Mouse (Mus musculus) CH12.LX (cell line): ENCODE results near the gene Smarcd1. TPM values are rescaled to one million over a fixed set of nuclear protein-coding genes. Genes with fewer than 3 reads are reported as not detected.
"Not testable (repeated sequence)": the region's sequence is repeated elsewhere in the genome, so short reads cannot be mapped to it uniquely, and the experiment has no call there.

Experiments used
- DNase-seq: peaks from one replicate; pipeline ENCODE4 v3.0.0-alpha.2; 2013; ENCODE audit errors: extremely low read depth
- H3K27ac ChIP-seq: 2 replicates; pipeline ENCODE4 v1.5.1; 2012; ENCODE audit warnings: low read depth, mild to moderate bottlenecking, control low read depth, moderate library complexity; ENCODE audit not compliant: insufficient read depth
- H3K27me3 ChIP-seq: replicated peaks from 2 replicates; pipeline ENCODE3; 2012; ENCODE audit warnings: inconsistent platforms
- H3K36me3 ChIP-seq, 2 experiments: replicated peaks in 1 of 2; 2 replicates each; pipeline versions ENCODE3 to v1.6.1; 2012; ENCODE audit warnings: inconsistent platforms in 1 of 2, low read length in 1 of 2, mild to moderate bottlenecking in 1 of 2, mixed read lengths in 1 of 2, moderate library complexity in 1 of 2; ENCODE audit not compliant: control insufficient read depth in 1 of 2, insufficient read depth in 1 of 2
- H3K4me1 ChIP-seq, 2 experiments: 2 replicates each; pipeline ENCODE4 v1.6.1; 2012; ENCODE audit warnings: inconsistent platforms in 1 of 2, moderate library complexity in 1 of 2; ENCODE audit not compliant: insufficient read depth in 2 of 2, control insufficient read depth in 1 of 2
- H3K4me2 ChIP-seq: 2 replicates; pipeline ENCODE4 v1.6.1; 2012; ENCODE audit warnings: low read depth, mild to moderate bottlenecking, control low read depth; ENCODE audit not compliant: poor library complexity, insufficient read depth, severe bottlenecking
- H3K4me3 ChIP-seq, 3 experiments: fragments of 150-350 bp in 1 of 3; sonication (generic) in 1 of 3; replicated peaks in 1 of 3; 2 replicates each; pipeline versions ENCODE3 to v1.5.1; 2011 to 2012; ENCODE audit warnings: low read depth in 2 of 3, low read length in 2 of 3, mild to moderate bottlenecking in 2 of 3, moderate library complexity in 2 of 3, control low read depth in 1 of 3, improper control_type of control experiment in 1 of 3, inconsistent platforms in 1 of 3, mixed read lengths in 1 of 3; ENCODE audit not compliant: poor library complexity in 1 of 3
- H3K79me2 ChIP-seq: replicated peaks from 2 replicates; pipeline ENCODE4 v1.6.1; 2012; ENCODE audit warnings: mild to moderate bottlenecking, moderate library complexity; ENCODE audit not compliant: control insufficient read depth, poor library complexity, insufficient read depth, severe bottlenecking; ENCODE audit errors: extremely low read depth
- H3K9ac ChIP-seq: 2 replicates; pipeline ENCODE4 v1.6.1; 2012; ENCODE audit warnings: low read depth, mild to moderate bottlenecking, control low read depth, moderate library complexity; ENCODE audit not compliant: insufficient read depth
- H3K9me3 ChIP-seq: replicated peaks from 2 replicates; pipeline ENCODE3; 2012; ENCODE audit warnings: low read length, inconsistent platforms, mixed read lengths
- BHLHE40 ChIP-seq: IDR thresholded peaks from 2 replicates; pipeline ENCODE4 v1.6.1; 2011; ENCODE audit warnings: mild to moderate bottlenecking, low read depth, low read length, improper control_type of control experiment
- CTCF ChIP-seq, 2 experiments: IDR thresholded peaks in 1 of 2; conservative IDR thresholded peaks in 1 of 2; 2 replicates each; pipeline ENCODE4 v1.5.1; 2011 to 2012; ENCODE audit warnings: low read depth in 2 of 2, low read length in 2 of 2, improper control_type of control experiment in 1 of 2, inconsistent platforms in 1 of 2, mild to moderate bottlenecking in 1 of 2, moderate library complexity in 1 of 2
- E2F4 ChIP-seq: IDR thresholded peaks from 2 replicates; pipeline ENCODE4 v1.6.1; 2011; ENCODE audit warnings: low read depth, low read length, improper control_type of control experiment; ENCODE audit not compliant: insufficient replicate concordance
- ELF1 ChIP-seq: IDR thresholded peaks from 2 replicates; pipeline ENCODE4 v1.6.1; 2014; ENCODE audit warnings: low read depth, mild to moderate bottlenecking, inconsistent platforms, low read length, improper control_type of control experiment
- GABPA ChIP-seq: IDR thresholded peaks from 2 replicates; pipeline ENCODE4 v1.6.1; 2012; ENCODE audit warnings: low read depth, low read length, improper control_type of control experiment, inconsistent platforms; ENCODE audit not compliant: insufficient replicate concordance
- HCFC1 ChIP-seq: IDR thresholded peaks from 2 replicates; pipeline ENCODE4 v1.6.1; 2012; ENCODE audit warnings: low read depth, mild to moderate bottlenecking, inconsistent platforms, low read length, improper control_type of control experiment
- IRF4 ChIP-seq: IDR thresholded peaks from 2 replicates; pipeline ENCODE4 v1.6.1; 2014; ENCODE audit warnings: low read depth, mild to moderate bottlenecking, inconsistent platforms, low read length, improper control_type of control experiment
- JUND ChIP-seq: conservative IDR thresholded peaks from 2 replicates; pipeline ENCODE4 v1.6.1; 2011; ENCODE audit warnings: low read depth, low read length, improper control_type of control experiment
- KAT2A ChIP-seq: IDR thresholded peaks from 2 replicates; pipeline ENCODE4 v1.6.1; 2012; ENCODE audit warnings: low read length, improper control_type of control experiment, inconsistent platforms; ENCODE audit not compliant: insufficient replicate concordance
- MEF2A ChIP-seq: IDR thresholded peaks from 2 replicates; pipeline ENCODE4 v1.6.1; 2014; ENCODE audit warnings: low read depth, mild to moderate bottlenecking, inconsistent platforms, low read length, improper control_type of control experiment, borderline replicate concordance
- NELFE ChIP-seq: IDR thresholded peaks from 2 replicates; pipeline ENCODE4 v1.6.1; 2011; ENCODE audit warnings: low read depth, low read length, improper control_type of control experiment
- RCOR1 ChIP-seq: conservative IDR thresholded peaks from 2 replicates; pipeline ENCODE4 v1.6.1; 2012; ENCODE audit warnings: low read depth, mild to moderate bottlenecking, inconsistent platforms, low read length, improper control_type of control experiment
- SIN3A ChIP-seq: IDR thresholded peaks from 2 replicates; pipeline ENCODE4 v1.6.1; 2012; ENCODE audit warnings: low read length, improper control_type of control experiment, inconsistent platforms
- UBTF ChIP-seq: IDR thresholded peaks from 2 replicates; pipeline ENCODE4 v1.6.1; 2012; ENCODE audit warnings: low read depth, mild to moderate bottlenecking, inconsistent platforms, low read length, improper control_type of control experiment, moderate library complexity
- USF1 ChIP-seq: IDR thresholded peaks from 2 replicates; pipeline ENCODE4 v1.6.1; 2014; ENCODE audit warnings: low read depth, mild to moderate bottlenecking, inconsistent platforms, low read length, improper control_type of control experiment
- ZMIZ1 ChIP-seq: IDR thresholded peaks from 2 replicates; pipeline ENCODE4 v1.6.1; 2012; ENCODE audit warnings: low read depth, mild to moderate bottlenecking, inconsistent platforms, low read length, improper control_type of control experiment
- ZNF384 ChIP-seq: IDR thresholded peaks from 2 replicates; pipeline ENCODE4 v1.6.1; 2012; ENCODE audit warnings: low read depth, low read length, improper control_type of control experiment, inconsistent platforms
- dilution Hi-C: fragments of 300-500 bp; cut with MboI; formaldehyde crosslinking; loops from 2 replicates; pipeline ENCODE4 v1.14.3; 2020; ENCODE audit warnings: low sequenced_read_pairs; ENCODE audit not compliant: extremely low pct_unique_long_range_greater_than_20kb, extremely low pct_ligation_motif_present
- in situ Hi-C: fragments of 300-500 bp; cut with MboI; formaldehyde crosslinking; loops from 3 replicates; pipeline ENCODE4 v1.14.3; 2019; ENCODE audit warnings: low sequenced_read_pairs, low pct_ligation_motif_present, low pct_unique_long_range_greater_than_20kb, mixed read lengths
- polyA plus RNA-seq: library from polyadenylated mRNA; unstranded; fragments of >175 nt; gene quantifications from 2 replicates; pipeline ENCODE4 v1.2.1, GENCODE M21; 2012; ENCODE audit warnings: low read depth; ENCODE audit not compliant: insufficient read length
- total RNA-seq, 2 experiments: library from RNA; depleted of rRNA; stranded (reverse); fragments of 300-350 nt in 1 of 2; fragments of >200 nt in 1 of 2; gene quantifications; 2 replicates each; pipeline ENCODE4 v1.2.3; 2012 to 2014

Gene Smarcd1
- total and polyA plus RNA-seq, 3 experiments: 12.5 to 69.9 (median 17.9) TPM

DNA sequence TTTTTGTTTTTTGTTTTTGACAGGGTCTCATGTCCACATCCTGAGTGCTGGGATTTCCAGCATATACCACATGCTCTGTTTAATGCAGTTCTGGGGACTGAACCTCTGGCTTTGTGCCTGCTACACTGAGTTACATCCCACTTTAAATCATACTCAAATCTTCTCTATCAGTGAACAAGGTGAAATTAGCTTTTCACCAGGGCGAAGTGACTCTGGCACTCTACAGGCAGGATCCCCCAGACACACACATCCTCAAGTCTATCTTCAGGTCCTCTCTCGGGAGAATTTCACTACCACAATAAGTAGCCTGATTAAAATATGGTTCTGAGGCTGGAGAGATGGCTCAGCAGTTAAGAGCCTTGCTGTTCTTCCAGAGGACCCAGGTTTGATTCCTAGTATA lies 24.6 kb downstream of the Smarcd1 start:
- Histone ChIP-seq H3K27me3 (no peaks in the 10 kb centered on the region), H3K9me3 (peaks cover 4% of the 10 kb centered on the region), H3K27ac (no peak overlapping the region), H3K36me3 (peaks cover 14 to 56% of the 10 kb centered on the region in 2 experiments), H3K4me1 (peaks cover 4 to 23% of the 10 kb centered on the region in 2 experiments; a peak in 2 of 4 replicates), H3K4me3 (peak overlapping the region; percentile 41 to 98 (median 83)), H3K79me2 (peaks cover 11% of the 10 kb centered on the region; the same call in 1 of the 2 replicates), H3K4me2 (peak overlapping the region; percentile 81), H3K9ac (peak overlapping the region; percentile 72)
- TF ChIP-seq ELF1: no peak
- no peak for TF ChIP-seq KAT2A
- no peak for TF ChIP-seq ZMIZ1
- dilution Hi-C loops: no loop called here
- DNase-seq: no peak
- in situ Hi-C loops: loop anchor here (5.0 kb wide), 2 partner anchors 46 to 181 kb away; partner anchors contain the start of gene Cers5

DNA sequence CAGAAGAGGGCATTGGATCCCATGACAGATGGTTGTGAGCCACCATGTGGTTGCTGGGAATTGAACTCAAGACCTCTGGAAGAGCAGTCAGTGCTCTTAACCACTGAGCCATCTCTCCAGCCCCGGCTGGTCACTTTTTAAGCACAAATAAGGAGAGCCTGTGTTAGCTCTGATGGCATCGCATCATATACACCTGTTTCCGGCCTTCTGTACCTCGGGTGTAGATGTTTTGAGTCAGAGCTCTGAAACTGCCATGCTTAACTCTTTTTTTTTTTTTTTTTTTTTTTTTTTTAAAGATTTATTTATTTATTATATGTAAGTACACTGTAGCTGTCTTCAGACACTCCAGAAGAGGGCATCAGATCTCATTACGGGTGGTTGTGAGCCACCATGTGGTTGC lies 25.1 kb downstream of the Smarcd1 start:
- peak; percentile 50 for TF ChIP-seq ZNF384
- in situ Hi-C loops: loop anchor here (5.0 kb wide), 2 partner anchors 45 to 180 kb away; partner anchors contain the start of gene Cers5
- H3K4me2 ChIP-seq: peak overlapping the region; percentile 81; the same call in 1 of the 2 replicates
- dilution Hi-C loops, H3K27ac ChIP-seq, H3K27me3 ChIP-seq, H3K9ac ChIP-seq, H3K4me3 ChIP-seq, H3K9me3 ChIP-seq: not testable (repeated sequence)
- peaks cover 16 to 56% of the 10 kb centered on the region in 2 experiments for H3K36me3 ChIP-seq
- peaks cover 4 to 23% of the 10 kb centered on the region in 2 experiments; a peak in 2 of 4 replicates for H3K4me1 ChIP-seq
- H3K79me2 ChIP-seq: peaks cover 11% of the 10 kb centered on the region; the same call in 1 of the 2 replicates
- peak; percentile 24 for DNase-seq

DNA sequence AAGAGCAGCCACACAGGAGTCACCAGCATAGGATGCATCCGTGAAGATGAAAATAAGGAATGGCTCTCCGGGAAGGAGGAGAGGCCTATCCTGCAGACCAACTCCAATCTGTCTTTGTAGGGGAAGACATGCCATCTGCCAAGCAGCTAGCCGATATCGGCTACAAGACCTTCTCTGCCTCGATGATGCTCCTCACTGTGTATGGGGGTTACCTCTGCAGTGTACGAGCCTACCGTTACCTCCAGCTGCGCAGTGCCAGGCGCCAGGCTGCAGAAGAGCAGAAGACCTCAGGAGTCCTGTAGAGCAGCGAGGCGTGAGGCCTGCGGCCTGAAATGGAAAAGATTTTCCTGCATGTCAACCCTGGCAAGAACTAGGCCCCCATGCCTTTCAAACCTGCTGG lies 25.6 kb downstream of the Smarcd1 start:
- peaks cover 16 to 56% of the 10 kb centered on the region in 2 experiments for H3K36me3 ChIP-seq
- H3K4me2 ChIP-seq: no peak overlapping the region
- H3K9me3 ChIP-seq: peaks cover 4% of the 10 kb centered on the region
- TF ChIP-seq E2F4 (no peak), USF1 (no peak), NELFE (no peak), IRF4 (no peak), BHLHE40 (no peak), CTCF (conservative IDR thresholded peaks at IDR 0.05 in 1 of 2, IDR thresholded peaks at IDR 0.05 in 1 of 2; ENCODE audit: low read depth in 2 of 2, low read length in 2 of 2) (no peak), MEF2A (no peak), UBTF (no peak), ZNF384 (no peak), ELF1 (no peak), RCOR1 (no peak), HCFC1 (no peak), GABPA (no peak), SIN3A (no peak), JUND (no peak)
- H3K4me3 ChIP-seq: no peak overlapping the region
- DNase-seq: no peak
- no peak overlapping the region for H3K9ac ChIP-seq
- in situ Hi-C loops (loop anchor here (5.0 kb wide), 2 partner anchors 45 to 180 kb away; partner anchors contain the start of gene Cers5), dilution Hi-C loops (no loop called here)
- no peaks in the 10 kb centered on the region for H3K27me3 ChIP-seq
- H3K4me1 ChIP-seq: peaks cover 4 to 23% of the 10 kb centered on the region in 2 experiments; a peak in 2 of 4 replicates
- H3K79me2 ChIP-seq: peaks cover 11% of the 10 kb centered on the region; the same call in 1 of the 2 replicates
- H3K27ac ChIP-seq: no peak overlapping the region
